Mouse (Mus musculus): ENCODE data around the gene Plekhs1. TPM values are rescaled to one million over a fixed set of nuclear protein-coding genes. Genes with fewer than 3 reads are reported as not detected.

Plekhs1 gene
- polyA plus RNA-seq, 1 experiment from 2014 or later, result not detected

- Histone ChIP-seq H3K27me3 (ENCODE audit: insufficient read depth, low read length) (no peaks in the 10 kb centered on the region), H3K4me2 (ENCODE audit: low read depth, low read length) (no peak overlapping the region), H3K9me3 (ENCODE audit: low read length) (no peaks in the 10 kb centered on the region), H3K4me1 (ENCODE audit: insufficient read depth) (peaks cover 17% of the 10 kb centered on the region), H3K9ac (replicated peaks) (no peak overlapping the region), H3K36me3 (replicated peaks; ENCODE audit: insufficient read depth, low read length) (no peaks in the 10 kb centered on the region), H3K27ac (ENCODE audit: low read depth) (no peak overlapping the region), H3K4me3 (ENCODE audit: low read depth, low read length) (no peak overlapping the region)
- DNase-seq (no peak), ATAC-seq (no peak)
- WGBS (ENCODE audit: insufficient replicate concordance), result 73% methylated on average over 2 of the region's 2 CpGs
- TF ChIP-seq EP300 (IDR thresholded peaks at IDR 0.05; ENCODE audit: low read depth), result no peak
- no peak for TF ChIP-seq CTCF (IDR thresholded peaks at IDR 0.05; ENCODE audit: low read depth)
Measured at GRCm38 (mm10) chr19:56476546-56476945, 15.1 kb downstream of the Plekhs1 start.

- Histone ChIP-seq H3K9ac (replicated peaks) (no peak overlapping the region), H3K4me2 (ENCODE audit: low read depth, low read length) (no peak overlapping the region), H3K9me3 (ENCODE audit: low read length) (no peaks in the 10 kb centered on the region), H3K36me3 (replicated peaks; ENCODE audit: insufficient read depth, low read length) (no peaks in the 10 kb centered on the region), H3K4me1 (ENCODE audit: insufficient read depth) (peaks cover 17% of the 10 kb centered on the region), H3K27me3 (ENCODE audit: insufficient read depth, low read length) (no peaks in the 10 kb centered on the region), H3K27ac (ENCODE audit: low read depth) (no peak overlapping the region), H3K4me3 (ENCODE audit: low read depth, low read length) (no peak overlapping the region)
- no peak for DNase-seq
- ATAC-seq, result no peak
- no peak for TF ChIP-seq EP300 (IDR thresholded peaks at IDR 0.05; ENCODE audit: low read depth)
- no peak for TF ChIP-seq CTCF (IDR thresholded peaks at IDR 0.05; ENCODE audit: low read depth)
- WGBS (ENCODE audit: insufficient replicate concordance), result 65% methylated on average over 5 of the region's 5 CpGs
Measured at GRCm38 (mm10) chr19:56477253-56477652, 15.8 kb downstream of the Plekhs1 start.

GRCm38 (mm10) chr19:56477832-56478231 is 16.4 kb downstream of the Plekhs1 start:
- no peak for TF ChIP-seq CTCF (IDR thresholded peaks at IDR 0.05; ENCODE audit: low read depth)
- no peak for TF ChIP-seq EP300 (IDR thresholded peaks at IDR 0.05; ENCODE audit: low read depth)
- no peak overlapping the region for H3K9ac ChIP-seq (replicated peaks)
- no peaks in the 10 kb centered on the region for H3K27me3 ChIP-seq (ENCODE audit: insufficient read depth, low read length)
- H3K4me3 ChIP-seq (ENCODE audit: low read depth, low read length), result no peak overlapping the region
- no peak for ATAC-seq
- no peak for DNase-seq
- H3K4me2 ChIP-seq (ENCODE audit: low read depth, low read length), result no peak overlapping the region
- peaks cover 17% of the 10 kb centered on the region for H3K4me1 ChIP-seq (ENCODE audit: insufficient read depth)
- 43% methylated on average over 3 of the region's 3 CpGs for WGBS (ENCODE audit: insufficient replicate concordance)
- no peak overlapping the region for H3K27ac ChIP-seq (ENCODE audit: low read depth)
- no peaks in the 10 kb centered on the region for H3K9me3 ChIP-seq (ENCODE audit: low read length)
- no peaks in the 10 kb centered on the region for H3K36me3 ChIP-seq (replicated peaks; ENCODE audit: insufficient read depth, low read length)

GRCm38 (mm10) chr19:56484630-56485375 is 23.4 kb downstream of the Plekhs1 start:
- no peak for ATAC-seq
- Histone ChIP-seq H3K27ac (ENCODE audit: low read depth) (peak overlapping the region; percentile 48; the same call in 1 of the 2 replicates), H3K4me1 (ENCODE audit: insufficient read depth) (peaks cover 11% of the 10 kb centered on the region), H3K4me2 (ENCODE audit: low read depth, low read length) (no peak overlapping the region), H3K36me3 (replicated peaks; ENCODE audit: insufficient read depth, low read length) (no peaks in the 10 kb centered on the region), H3K4me3 (ENCODE audit: low read depth, low read length) (no peak overlapping the region), H3K27me3 (ENCODE audit: insufficient read depth, low read length) (no peaks in the 10 kb centered on the region), H3K9me3 (ENCODE audit: low read length) (no peaks in the 10 kb centered on the region), H3K9ac (replicated peaks) (no peak overlapping the region)
- DNase-seq, result no peak
- no peak for TF ChIP-seq CTCF (IDR thresholded peaks at IDR 0.05; ENCODE audit: low read depth)
- TF ChIP-seq EP300 (IDR thresholded peaks at IDR 0.05; ENCODE audit: low read depth), result no peak
- WGBS (ENCODE audit: insufficient replicate concordance), result 74% methylated on average over 13 of the region's 13 CpGs

GRCm38 (mm10) chr19:56485376-56486271 is 24.2 kb downstream of the Plekhs1 start:
- ATAC-seq (peak; percentile 72), DNase-seq (peak; percentile 49)
- Histone ChIP-seq H3K4me1 (ENCODE audit: insufficient read depth) (peaks cover 11% of the 10 kb centered on the region), H3K36me3 (replicated peaks; ENCODE audit: insufficient read depth, low read length) (no peaks in the 10 kb centered on the region), H3K4me2 (ENCODE audit: low read depth, low read length) (0 out of 2 replicates have a peak overlapping the region, but pooled peaks have one; percentile 11), H3K9me3 (ENCODE audit: low read length) (no peaks in the 10 kb centered on the region), H3K27ac (ENCODE audit: low read depth) (peak overlapping the region; percentile 48; the same call in 1 of the 2 replicates), H3K9ac (replicated peaks) (no peak overlapping the region), H3K27me3 (ENCODE audit: insufficient read depth, low read length) (no peaks in the 10 kb centered on the region), H3K4me3 (ENCODE audit: low read depth, low read length) (no peak overlapping the region)
- 48% methylated on average over 13 of the region's 13 CpGs for WGBS (ENCODE audit: insufficient replicate concordance)
- TF ChIP-seq EP300 (IDR thresholded peaks at IDR 0.05; ENCODE audit: low read depth) (no peak), CTCF (IDR thresholded peaks at IDR 0.05; ENCODE audit: low read depth) (no peak)

- 73% methylated on average over 7 of the region's 7 CpGs for WGBS (ENCODE audit: insufficient replicate concordance)
Measured at GRCm38 (mm10) chr19:56486926-56487325, 25.5 kb downstream of the Plekhs1 start.

More at GRCm38 (mm10) chr19:56486926-56487325, 25.5 kb downstream of the Plekhs1 start:
- DNase-seq (no peak), ATAC-seq (no peak)
- H3K36me3 ChIP-seq (replicated peaks; ENCODE audit: insufficient read depth, low read length), result no peaks in the 10 kb centered on the region
- H3K9me3 ChIP-seq (ENCODE audit: low read length), result no peaks in the 10 kb centered on the region
- no peak overlapping the region for H3K9ac ChIP-seq (replicated peaks)
- H3K4me1 ChIP-seq (ENCODE audit: insufficient read depth), result peaks cover 11% of the 10 kb centered on the region
- no peaks in the 10 kb centered on the region for H3K27me3 ChIP-seq (ENCODE audit: insufficient read depth, low read length)
- TF ChIP-seq EP300 (IDR thresholded peaks at IDR 0.05; ENCODE audit: low read depth) (no peak), CTCF (IDR thresholded peaks at IDR 0.05; ENCODE audit: low read depth) (no peak)
- no peak overlapping the region for H3K4me3 ChIP-seq (ENCODE audit: low read depth, low read length)
- H3K4me2 ChIP-seq (ENCODE audit: low read depth, low read length), result no peak overlapping the region
- H3K27ac ChIP-seq (ENCODE audit: low read depth), result no peak overlapping the region

Data from liver, postnatal 0 days (tissue).